Mouse (Mus musculus): ENCODE measurements around the gene Meox1.

Gene Meox1

GRCm38 (mm10) chr11:101894204-101894603 is at the start of gene Meox1:
Meox1 (minus strand) TSS chr11:101894374.
- no peak for DNase-seq (ENCODE audit: low spot score in 2 of 2)

GRCm38 (mm10) chr11:101943055-101943454 is 48.9 kb upstream of the Meox1 start:
- no peak for DNase-seq (ENCODE audit: low spot score in 2 of 2)

GRCm38 (mm10) chr11:101937108-101937507 is 42.9 kb upstream of the Meox1 start:
- no peak for DNase-seq (ENCODE audit: low spot score in 2 of 2)

- DNase-seq (ENCODE audit: low spot score in 2 of 2): no peak
These were observed 42.2 kb upstream of the Meox1 start for GRCm38 (mm10) chr11:101936421-101936820.

- no peak for DNase-seq (ENCODE audit: low spot score in 2 of 2)
These were observed 41.6 kb upstream of the Meox1 start for GRCm38 (mm10) chr11:101935743-101936142.

GRCm38 (mm10) chr11:101931978-101932377 is 37.8 kb upstream of the Meox1 start:
- no peak for DNase-seq (ENCODE audit: low spot score in 2 of 2)

- peak in 1 of 2 experiments; percentile 66 for DNase-seq (ENCODE audit: low spot score in 2 of 2)
These were observed 34.0 kb upstream of the Meox1 start for GRCm38 (mm10) chr11:101928030-101928762.

- no peak for DNase-seq (ENCODE audit: low spot score in 2 of 2)
These were observed 32.9 kb upstream of the Meox1 start for GRCm38 (mm10) chr11:101926951-101927589.

- no peak for DNase-seq (ENCODE audit: low spot score in 2 of 2)
These were observed 31.5 kb upstream of the Meox1 start for GRCm38 (mm10) chr11:101925636-101926035.

GRCm38 (mm10) chr11:101924441-101924976 is 30.3 kb upstream of the Meox1 start:
- no peak for DNase-seq (ENCODE audit: low spot score in 2 of 2)

- no peak for DNase-seq (ENCODE audit: low spot score in 2 of 2)
These were observed 29.8 kb upstream of the Meox1 start for GRCm38 (mm10) chr11:101923988-101924387.

- no peak for DNase-seq (ENCODE audit: low spot score in 2 of 2)
These were observed 27.3 kb upstream of the Meox1 start for GRCm38 (mm10) chr11:101921361-101921952.

- peak; percentile 70 to 83 for DNase-seq (ENCODE audit: low spot score in 2 of 2)
These were observed 25.5 kb upstream of the Meox1 start for GRCm38 (mm10) chr11:101919660-101920059.

- DNase-seq (ENCODE audit: low spot score in 2 of 2): no peak
These were observed 24.4 kb upstream of the Meox1 start for GRCm38 (mm10) chr11:101918609-101919008.

GRCm38 (mm10) chr11:101916772-101917171 is 22.6 kb upstream of the Meox1 start:
- no peak for DNase-seq (ENCODE audit: low spot score in 2 of 2)

GRCm38 (mm10) chr11:101913591-101913990 is 19.4 kb upstream of the Meox1 start:
- DNase-seq (ENCODE audit: low spot score in 2 of 2): no peak

- peak; percentile 28 to 66 for DNase-seq (ENCODE audit: low spot score in 2 of 2)
These were observed 17.8 kb upstream of the Meox1 start for GRCm38 (mm10) chr11:101911855-101912579.

GRCm38 (mm10) chr11:101910230-101910946 is 16.2 kb upstream of the Meox1 start:
- DNase-seq (ENCODE audit: low spot score in 2 of 2): peak; percentile 65 to 81

GRCm38 (mm10) chr11:101908777-101909176 is 14.6 kb upstream of the Meox1 start:
- no peak for DNase-seq (ENCODE audit: low spot score in 2 of 2)

- peak; percentile 52 to 76 for DNase-seq (ENCODE audit: low spot score in 2 of 2)
These were observed 10.9 kb upstream of the Meox1 start for GRCm38 (mm10) chr11:101905115-101905514.

GRCm38 (mm10) chr11:101901309-101901708 is 7.1 kb upstream of the Meox1 start:
- no peak for DNase-seq (ENCODE audit: low spot score in 2 of 2)
